Mouse (Mus musculus) cerebellum, adult 9-10 months (tissue): ENCODE measurements around the gene Clpx.

ENCODE experiments used
- DNase-seq: peaks from one replicate; pipeline ENCODE4 v3.0.0; 2022

Clpx gene

GRCm38 (mm10) chr9:65346476-65347111, 52.5 kb downstream of the Clpx start:
- peak; percentile 32 for DNase-seq

GRCm38 (mm10) chr9:65347112-65347850, 53.2 kb downstream of the Clpx start:
- DNase-seq, result no peak

- DNase-seq, result no peak
Observed at GRCm38 (mm10) chr9:65353251-65353650, 59.2 kb downstream of the Clpx start.

GRCm38 (mm10) chr9:65356561-65356960, 62.5 kb downstream of the Clpx start:
- no peak for DNase-seq

GRCm38 (mm10) chr9:65356971-65357370, 62.9 kb downstream of the Clpx start:
- no peak for DNase-seq

- no peak for DNase-seq
Observed at GRCm38 (mm10) chr9:65358956-65359480, 65.0 kb downstream of the Clpx start.

GRCm38 (mm10) chr9:65360641-65361448, 66.8 kb downstream of the Clpx start, which contains the start of gene Ubap1l:
Gene Ubap1l (plus strand): TSS chr9:65361041.
- DNase-seq, result no peak

- no peak for DNase-seq
Observed at GRCm38 (mm10) chr9:65363684-65364083, 69.6 kb downstream of the Clpx start.

GRCm38 (mm10) chr9:65365721-65366120, 71.7 kb downstream of the Clpx start:
- no peak for DNase-seq

- no peak for DNase-seq
Observed at GRCm38 (mm10) chr9:65371756-65372155, 77.7 kb downstream of the Clpx start.

- no peak for DNase-seq
Observed at GRCm38 (mm10) chr9:65372449-65372848, 78.4 kb downstream of the Clpx start.

- no peak for DNase-seq
Observed at GRCm38 (mm10) chr9:65374468-65375162, 80.6 kb downstream of the Clpx start.

GRCm38 (mm10) chr9:65375163-65375934, 81.3 kb downstream of the Clpx start:
- DNase-seq, result no peak
